Mouse (Mus musculus): Measurements from ENCODE around the gene Oxtr.

Gene Oxtr

DNA sequence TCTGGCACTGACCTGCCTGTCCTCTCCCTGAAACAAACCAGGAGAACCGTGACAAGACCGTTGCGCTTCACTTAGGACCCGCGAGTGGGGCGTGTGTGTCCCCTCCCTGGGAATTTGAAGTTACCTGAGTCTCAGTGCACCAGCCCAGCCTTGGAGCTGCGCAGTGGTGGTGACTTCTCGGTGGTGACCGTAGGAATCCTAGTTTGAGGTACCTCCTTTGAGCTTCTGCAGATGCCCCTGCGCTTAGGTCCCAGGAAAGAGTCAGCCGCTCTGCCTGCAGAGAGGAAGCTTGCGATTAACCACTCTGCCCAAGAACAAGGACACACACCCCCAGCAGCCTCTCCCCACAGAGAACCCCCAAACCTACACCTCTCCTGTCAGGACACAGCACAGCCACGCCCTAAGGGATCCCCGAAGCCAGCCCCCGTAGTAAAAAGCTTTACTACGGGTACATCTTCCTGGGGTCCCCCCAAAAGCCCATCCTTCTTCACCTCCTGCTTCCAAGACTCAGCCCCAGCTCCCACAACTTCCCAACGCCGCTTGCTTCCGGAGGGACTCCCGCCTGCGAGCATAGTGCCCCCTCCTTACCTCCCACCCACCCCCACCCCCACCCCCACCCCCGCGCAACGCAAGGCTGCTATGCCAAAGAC lies at the start of gene Oxtr:
Oxtr (minus strand) TSS at position 34 of the 650 bp plus-strand sequence.
- no peak for DNase-seq (ENCODE audit: low spot score in 2 of 2)

GRCm38 (mm10) chr6:112525434-112525833 lies 35.7 kb upstream of the Oxtr start:
- no peak for DNase-seq (ENCODE audit: low spot score in 2 of 2)

DNA sequence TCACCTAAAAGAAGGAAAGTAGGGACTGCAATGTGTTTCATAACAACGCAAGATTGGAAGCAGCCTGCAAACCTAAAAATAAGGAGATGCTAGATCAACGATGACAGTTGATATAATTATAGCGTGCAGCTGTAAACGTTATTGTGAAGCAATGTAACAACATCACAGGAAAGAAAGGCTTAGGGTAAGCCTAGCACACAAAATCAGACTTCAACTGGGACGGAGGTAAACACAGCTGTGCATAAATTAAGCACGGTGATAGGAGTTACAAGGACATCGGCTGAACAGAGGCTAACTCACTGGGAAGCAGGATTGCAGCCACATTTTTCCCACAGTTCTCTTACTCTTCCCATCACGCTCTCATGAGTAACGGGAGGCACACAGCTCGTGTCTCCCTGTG lies 34.7 kb upstream of the Oxtr start:
- DNase-seq (ENCODE audit: low spot score in 2 of 2), result peak in 1 of 2 experiments; percentile 30

GRCm38 (mm10) chr6:112517991-112518390 lies 28.2 kb upstream of the Oxtr start:
- no peak for DNase-seq (ENCODE audit: low spot score in 2 of 2)

GRCm38 (mm10) chr6:112517572-112517971 lies 27.8 kb upstream of the Oxtr start:
- no peak for DNase-seq (ENCODE audit: low spot score in 2 of 2)

DNA sequence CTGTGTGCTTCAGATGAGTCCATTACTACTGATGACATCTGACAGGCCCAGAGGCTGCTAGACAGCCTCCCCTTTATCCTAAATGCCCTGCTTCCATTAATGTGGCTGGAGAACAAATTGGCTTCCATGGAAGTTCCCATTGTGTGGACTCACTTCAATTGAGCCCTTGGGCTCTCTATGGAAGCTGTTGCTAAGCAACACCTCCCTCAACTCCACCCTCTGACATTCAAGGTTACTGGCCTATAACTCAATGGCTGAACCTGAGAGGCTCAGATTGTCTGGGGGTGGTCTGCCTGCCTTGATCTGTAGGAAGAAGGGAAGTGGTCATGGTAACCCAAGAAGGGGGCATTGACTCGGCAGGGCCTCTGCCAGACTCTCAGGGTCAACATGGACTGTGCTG lies 26.8 kb upstream of the Oxtr start:
- no peak for DNase-seq (ENCODE audit: low spot score in 2 of 2)

- no peak for DNase-seq (ENCODE audit: low spot score in 2 of 2)
These were observed 24.8 kb upstream of the Oxtr start for GRCm38 (mm10) chr6:112514591-112514990.

DNA sequence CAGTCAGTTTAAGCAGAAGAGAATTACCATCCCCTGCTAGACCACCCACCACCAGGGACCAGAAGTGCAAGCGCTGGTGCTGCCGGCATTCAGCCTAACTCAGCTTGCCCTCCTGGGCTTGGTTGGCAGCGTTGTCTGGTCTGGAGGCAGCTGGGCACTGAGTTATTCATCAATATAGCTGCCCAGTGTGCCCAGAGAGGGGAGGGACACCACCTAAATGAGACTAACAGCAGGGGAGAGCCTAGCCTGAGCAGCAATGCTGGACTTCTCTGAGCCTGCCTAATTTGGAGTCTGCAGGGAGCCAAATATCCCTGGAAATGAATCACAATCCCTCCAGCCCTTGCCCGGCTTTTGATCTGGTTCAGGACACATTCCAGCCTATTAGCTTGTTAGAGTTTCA lies 20.6 kb upstream of the Oxtr start:
- no peak for DNase-seq (ENCODE audit: low spot score in 2 of 2)

DNA sequence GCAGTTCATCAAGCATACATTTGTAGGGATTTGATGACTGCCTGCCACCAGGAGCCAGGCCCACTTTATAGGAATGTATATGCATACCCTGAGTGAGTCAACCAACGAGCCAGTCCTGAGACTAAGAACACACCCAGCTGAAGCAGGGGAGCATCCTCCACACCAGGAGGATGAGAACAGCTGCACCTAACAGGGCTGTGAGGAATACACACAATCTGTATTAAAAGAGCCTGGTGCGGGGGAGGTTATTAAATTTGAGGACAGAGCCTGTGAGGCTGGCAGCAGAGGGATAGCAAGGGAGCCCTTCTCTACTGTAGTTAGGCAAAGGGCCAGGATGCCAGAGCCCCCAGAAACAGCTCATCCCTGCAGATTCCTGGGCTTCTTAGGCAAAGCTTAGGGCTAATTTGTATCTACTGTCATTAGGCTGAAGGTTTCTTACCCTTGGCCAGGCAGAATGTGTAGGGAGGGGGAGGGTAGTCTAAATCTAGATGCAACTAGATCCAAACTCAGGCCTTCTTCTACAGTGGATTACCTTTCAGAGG lies 19.9 kb upstream of the Oxtr start:
- DNase-seq (ENCODE audit: low spot score in 2 of 2), result no peak

- DNase-seq (ENCODE audit: low spot score in 2 of 2), result no peak
These were observed 17.9 kb upstream of the Oxtr start for GRCm38 (mm10) chr6:112507617-112508016.

DNA sequence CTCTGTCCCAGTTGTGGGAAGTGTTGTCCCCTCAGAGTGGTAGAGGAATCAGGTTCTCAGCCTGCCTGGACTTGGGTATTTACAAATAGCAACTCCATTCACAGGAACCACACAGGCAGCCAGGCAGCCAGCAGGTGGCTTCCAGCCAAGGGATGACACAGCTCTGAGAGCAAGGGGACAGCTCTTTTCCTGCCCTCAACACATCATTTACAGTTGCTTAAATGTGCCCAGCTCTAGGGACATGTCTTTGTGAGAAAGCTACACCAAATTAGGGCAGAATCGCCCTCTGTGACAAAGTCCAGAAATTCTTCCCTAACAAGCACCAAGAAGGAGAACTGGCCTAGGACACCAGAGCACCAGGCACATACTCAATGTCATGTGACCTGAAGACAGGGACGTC lies 11.4 kb upstream of the Oxtr start:
- DNase-seq (ENCODE audit: low spot score in 2 of 2), result no peak

- no peak for DNase-seq (ENCODE audit: low spot score in 2 of 2)
These were observed 9.7 kb upstream of the Oxtr start for GRCm38 (mm10) chr6:112499456-112499855.

DNA sequence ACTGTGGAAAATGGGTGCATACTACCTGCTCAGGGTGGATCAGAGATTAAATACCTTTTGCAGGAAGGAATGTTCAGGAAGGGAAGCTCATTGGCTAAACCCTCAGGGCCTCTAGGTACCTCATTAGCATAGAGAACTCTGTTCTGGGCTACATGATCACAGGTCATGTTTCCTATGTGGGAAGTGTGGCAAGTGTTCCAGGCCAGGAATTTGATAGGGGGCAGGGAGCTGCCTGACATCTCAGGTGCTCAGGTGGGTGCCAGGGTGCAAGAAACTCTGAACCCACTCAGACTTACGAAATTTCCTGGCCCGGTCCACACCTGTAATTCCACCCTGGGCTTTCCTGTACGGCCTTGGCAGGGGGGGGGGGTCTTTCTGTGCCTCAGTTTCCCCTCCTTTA lies 9.0 kb upstream of the Oxtr start:
- DNase-seq (ENCODE audit: low spot score in 2 of 2), result no peak

DNA sequence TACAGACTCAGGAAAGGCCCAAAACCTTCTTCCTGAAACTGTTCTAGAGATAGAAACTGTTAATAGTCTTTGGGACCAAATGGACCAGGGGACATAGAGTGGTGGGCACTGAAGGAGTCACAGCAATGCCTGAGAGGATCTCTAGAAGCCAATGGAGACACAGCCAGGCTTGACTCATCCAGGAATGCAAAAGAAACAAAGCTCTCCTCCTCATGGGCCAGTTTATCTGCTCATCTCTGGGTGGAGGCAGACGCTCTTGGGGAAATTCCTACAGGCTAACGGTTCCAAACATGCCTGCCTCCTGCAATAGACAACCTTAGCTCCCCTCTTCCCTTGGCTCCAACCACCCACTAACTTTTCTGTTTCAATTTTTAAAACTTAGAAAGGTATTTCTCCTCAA lies 7.7 kb upstream of the Oxtr start:
- DNase-seq (ENCODE audit: low spot score in 2 of 2), result no peak

DNA sequence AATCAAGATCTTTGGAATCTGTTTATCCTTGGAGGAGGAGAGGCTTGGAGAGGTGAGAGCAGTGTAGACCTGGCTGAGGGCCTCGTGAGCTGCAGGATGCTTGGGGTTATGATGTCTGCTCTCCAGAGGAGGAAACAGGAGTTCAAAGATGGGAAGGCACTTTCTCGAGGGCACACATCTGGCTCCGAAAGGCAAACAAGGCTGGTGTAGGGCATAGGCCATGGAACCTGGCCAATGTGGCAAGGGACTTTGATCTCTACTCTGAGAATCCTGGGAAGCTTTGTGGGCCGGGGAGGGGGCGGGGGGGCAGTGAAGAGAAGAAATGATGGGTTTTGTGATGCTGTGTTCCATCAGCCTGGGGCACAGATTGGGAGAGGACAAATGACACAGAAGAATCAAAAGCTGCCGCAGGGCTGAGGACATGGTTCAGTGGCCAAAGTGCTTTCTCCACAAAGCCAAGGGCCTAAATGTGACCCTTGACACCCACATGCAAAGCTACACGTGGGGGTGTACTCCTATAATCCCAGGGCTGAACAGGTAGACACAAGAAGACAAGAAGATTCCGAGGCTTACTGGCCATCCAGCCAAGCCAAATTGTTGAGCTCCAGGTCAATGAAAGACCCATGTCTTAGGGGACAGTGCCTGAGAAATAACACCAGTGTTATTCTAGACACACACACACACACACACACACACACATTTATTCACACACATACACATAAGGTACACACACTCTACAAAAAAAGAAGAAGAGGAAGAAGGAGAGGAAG lies 6.7 kb upstream of the Oxtr start:
- no peak for DNase-seq (ENCODE audit: low spot score in 2 of 2)

- DNase-seq (ENCODE audit: low spot score in 2 of 2), result no peak
These were observed 5.5 kb upstream of the Oxtr start for GRCm38 (mm10) chr6:112495219-112495618.

- DNase-seq (ENCODE audit: low spot score in 2 of 2), result no peak
These were observed 4.9 kb upstream of the Oxtr start for GRCm38 (mm10) chr6:112494620-112495081.

GRCm38 (mm10) chr6:112493371-112493770 lies 3.6 kb upstream of the Oxtr start:
- DNase-seq (ENCODE audit: low spot score in 2 of 2), result no peak

GRCm38 (mm10) chr6:112492656-112493055 lies 2.9 kb upstream of the Oxtr start:
- DNase-seq (ENCODE audit: low spot score in 2 of 2), result no peak

DNA sequence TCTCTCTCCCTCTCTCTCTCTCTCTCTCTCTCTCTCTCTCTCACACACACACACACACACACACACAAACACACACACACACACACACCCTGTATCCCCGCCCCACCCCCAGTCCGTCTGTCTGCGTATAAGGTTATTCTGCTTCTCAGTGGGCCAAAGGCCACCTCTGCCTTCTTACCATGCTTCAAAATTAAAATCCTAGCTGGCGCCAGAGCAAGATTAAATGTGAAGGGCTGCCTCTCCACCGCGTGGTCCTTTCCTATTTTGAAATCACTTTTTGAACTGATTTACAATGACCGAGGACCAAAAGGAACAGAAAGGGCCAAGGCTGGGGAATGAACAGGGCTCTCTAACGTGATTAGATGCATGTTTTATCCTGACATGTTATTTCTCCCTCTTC lies 1.8 kb upstream of the Oxtr start:
- DNase-seq (ENCODE audit: low spot score in 2 of 2), result no peak

DNA sequence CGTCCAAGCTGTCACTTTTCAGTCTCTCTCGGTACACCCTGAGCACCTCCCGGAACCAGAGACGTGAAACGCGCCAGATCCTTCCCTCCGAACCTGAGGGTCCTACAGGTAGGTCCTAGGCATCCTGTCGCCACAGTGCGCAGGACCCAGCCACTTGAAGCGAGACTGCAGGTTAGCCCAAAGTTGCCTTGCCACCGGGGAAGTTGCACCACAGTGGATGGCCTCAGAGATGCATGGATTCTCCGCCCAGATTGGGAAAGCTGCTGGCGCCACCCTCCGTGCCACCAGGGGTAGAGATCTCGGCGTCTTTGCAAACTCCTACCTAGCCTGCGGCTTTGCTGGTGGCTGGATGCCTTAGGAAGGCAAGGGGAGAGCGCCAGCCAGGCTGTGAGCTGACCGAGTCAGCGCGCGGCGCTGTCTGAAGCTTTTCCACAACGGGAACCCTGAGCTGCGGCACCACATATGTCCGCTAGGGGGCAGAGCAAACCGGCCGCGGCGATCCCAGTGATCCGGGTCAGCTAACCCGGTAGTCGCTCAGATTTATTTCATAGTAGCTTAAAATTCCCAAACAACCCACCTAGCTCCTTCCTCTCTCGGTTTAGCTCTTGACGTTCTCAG lies 991 bp upstream of the Oxtr start:
- DNase-seq (ENCODE audit: low spot score in 2 of 2), result peak in 1 of 2 experiments; percentile 84

- DNase-seq (ENCODE audit: low spot score in 2 of 2), result no peak
These were observed 398 bp downstream of the Oxtr start for GRCm38 (mm10) chr6:112489181-112489909.
